Mouse (Mus musculus) hematopoietic stem cell, adult 5-6 weeks (primary cell): Measurements from ENCODE around the gene Kcnh1. TPM values are rescaled to one million over a fixed set of nuclear protein-coding genes. Genes with fewer than 3 reads are reported as not detected.
A peak's percentile ranks its signal among the peaks of the same experiment; 100 is the strongest.

ENCODE experiments used
- ATAC-seq, 2 experiments: fragments of 125-278 bp in 1 of 2; replicated peaks in 1 of 2; 2 replicates each; pipeline ENCODE4 v1.8.0; 2016 to 2017; ENCODE audit warnings: inconsistent platforms in 2 of 2, mild to moderate bottlenecking in 2 of 2, moderate number of reproducible peaks in 2 of 2, low read depth in 1 of 2, moderate TSS enrichment in 1 of 2; ENCODE audit not compliant: low FRiP score in 2 of 2, poor library complexity in 2 of 2, severe bottlenecking in 2 of 2, insufficient read depth in 1 of 2, low TSS enrichment in 1 of 2
- total RNA-seq: library from RNA; stranded (forward); fragments of 172-1452, 232-1000 nt; gene quantifications from 2 replicates; pipeline ENCODE4 v1.2.3, GENCODE M21; 2017

The Kcnh1 gene
- total RNA-seq, 1 experiment from 2014 or later, result not detected

- no peak for ATAC-seq
Measured at GRCm38 (mm10) chr1:192522376-192523178, 332.0 kb downstream of the Kcnh1 start.

GRCm38 (mm10) chr1:192525711-192526350 lies 335.3 kb downstream of the Kcnh1 start:
- no peak for ATAC-seq

GRCm38 (mm10) chr1:192531490-192532146 lies 341.0 kb downstream of the Kcnh1 start:
- no peak for ATAC-seq

GRCm38 (mm10) chr1:192532212-192532611 lies 341.6 kb downstream of the Kcnh1 start:
- no peak for ATAC-seq

- no peak for ATAC-seq
Measured at GRCm38 (mm10) chr1:192533016-192533415, 342.4 kb downstream of the Kcnh1 start.

- ATAC-seq, result no peak
Measured at GRCm38 (mm10) chr1:192536440-192536839, 345.9 kb downstream of the Kcnh1 start.

- peak; percentile 37 to 62; a peak in 3 of 4 replicates for ATAC-seq
Measured at GRCm38 (mm10) chr1:192537169-192537568, 346.6 kb downstream of the Kcnh1 start.

- no peak for ATAC-seq
Measured at GRCm38 (mm10) chr1:192542093-192542492, 351.5 kb downstream of the Kcnh1 start.

GRCm38 (mm10) chr1:192543686-192544085 lies 353.1 kb downstream of the Kcnh1 start:
- no peak for ATAC-seq

GRCm38 (mm10) chr1:192544091-192544490 lies 353.5 kb downstream of the Kcnh1 start:
- no peak for ATAC-seq

GRCm38 (mm10) chr1:192544901-192545300 lies 354.3 kb downstream of the Kcnh1 start:
- ATAC-seq, result no peak

GRCm38 (mm10) chr1:192546843-192547242 lies 356.3 kb downstream of the Kcnh1 start:
- ATAC-seq, result no peak

- no peak for ATAC-seq
Measured at GRCm38 (mm10) chr1:192550561-192550960, 360.0 kb downstream of the Kcnh1 start.

GRCm38 (mm10) chr1:192555516-192555915 lies 364.9 kb downstream of the Kcnh1 start:
- no peak for ATAC-seq

- ATAC-seq, result no peak
Measured at GRCm38 (mm10) chr1:192557978-192558594, 367.5 kb downstream of the Kcnh1 start.

GRCm38 (mm10) chr1:192559341-192559740 lies 368.8 kb downstream of the Kcnh1 start:
- no peak for ATAC-seq
